Mouse (Mus musculus) liver, adult 2 months (tissue): ENCODE data around the gene Bap1. TPM values are rescaled to one million over a fixed set of nuclear protein-coding genes. Genes with fewer than 3 reads are reported as not detected.
A peak's percentile ranks its signal among the peaks of the same experiment; 100 is the strongest.

Experiments
- DNase-seq: peaks from one replicate; pipeline ENCODE4 v3.0.0-alpha.2; 2011; ENCODE audit warnings: low read depth, low spot score; ENCODE audit errors: extremely low read depth
- H3K27ac ChIP-seq: fragments of 200-500 bp; replicated peaks from 2 replicates; pipeline ENCODE4 v1.5.1; 2012; ENCODE audit warnings: low read depth, mild to moderate bottlenecking, control low read depth, inconsistent platforms, low read length; ENCODE audit not compliant: insufficient read depth
- H3K27me3 ChIP-seq: fragments of 200-500 bp; 2 replicates; pipeline ENCODE4 v1.6.1; 2012; ENCODE audit warnings: mild to moderate bottlenecking, moderate library complexity, low read length, inconsistent platforms; ENCODE audit not compliant: control insufficient read depth, insufficient read depth
- H3K36me3 ChIP-seq: fragments of 200-500 bp; 2 replicates; pipeline ENCODE4 v1.6.1; 2012; ENCODE audit warnings: low read length, inconsistent platforms; ENCODE audit not compliant: control insufficient read depth, insufficient read depth
- H3K4me1 ChIP-seq: fragments of 200-500 bp; 2 replicates; pipeline ENCODE4 v1.6.1; 2011; ENCODE audit warnings: low read length; ENCODE audit not compliant: control insufficient read depth, insufficient read depth
- H3K4me3 ChIP-seq: fragments of 200-500 bp; 2 replicates; pipeline ENCODE4 v1.5.1; 2011; ENCODE audit warnings: low read depth, mild to moderate bottlenecking, control low read depth, low read length, moderate library complexity; ENCODE audit not compliant: insufficient read depth
- H3K79me2 ChIP-seq: fragments of 200-500 bp; 2 replicates; pipeline ENCODE4 v1.6.1; 2012; ENCODE audit warnings: inconsistent platforms, mild to moderate bottlenecking, low read length, moderate library complexity; ENCODE audit not compliant: control insufficient read depth, insufficient read depth
- H3K9ac ChIP-seq: fragments of 200-500 bp; 2 replicates; pipeline ENCODE4 v1.6.1; 2012; ENCODE audit warnings: low read depth, mild to moderate bottlenecking, control low read depth, inconsistent platforms, low read length
- CTCF ChIP-seq: fragments of 200-500 bp; IDR thresholded peaks from 2 replicates; pipeline ENCODE4 v1.5.1; 2011; ENCODE audit warnings: low read depth, low read length, control low read depth
- POLR2A ChIP-seq: fragments of 200-500 bp; IDR thresholded peaks from 2 replicates; pipeline ENCODE4 v1.6.1; 2011; ENCODE audit warnings: low read length, control low read depth; ENCODE audit not compliant: insufficient read depth; ENCODE audit errors: extremely low read depth
- WGBS: fragments of 180-500 bp; shearing (Covaris S2); methylation state at CpG from one replicate; pipeline ENCODE4 v1.1.7; 2018; 5-methylcytosine and 5-hydroxymethylcytosine counted together
- polyA plus RNA-seq: library from polyadenylated mRNA; depleted of rRNA; stranded (reverse); fragments of >200 nt; gene quantifications from 2 replicates; pipeline ENCODE4 v1.2.3, GENCODE M21; 2012
- total RNA-seq: library from RNA; depleted of rRNA; stranded (reverse); fragments of >200 nt; gene quantifications from 2 replicates; pipeline ENCODE4 v1.2.3, GENCODE M21; 2014

Bap1 gene
- total and polyA plus RNA-seq, 2 experiments, result 16.1 to 26.7 TPM

DNA sequence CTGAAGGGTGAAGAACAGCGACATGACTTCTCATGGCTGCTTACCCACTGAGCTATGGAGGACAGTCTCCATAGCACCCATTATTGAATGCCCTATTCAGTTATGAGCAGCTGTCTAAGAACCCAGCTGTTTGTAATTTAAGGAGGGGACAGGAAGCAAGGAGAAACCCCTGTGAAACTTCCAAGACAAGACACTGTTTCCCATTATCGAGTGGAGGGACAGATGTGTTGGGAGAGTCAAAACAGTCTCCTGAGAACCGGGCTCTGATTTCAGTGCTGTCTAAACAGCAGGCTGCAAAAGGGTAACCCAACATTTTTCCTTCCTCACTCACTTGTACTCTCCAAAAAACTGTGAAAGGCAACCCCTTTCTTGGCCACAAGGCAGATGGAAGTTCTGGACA lies 10.7 kb upstream of the Bap1 start:
- Histone ChIP-seq H3K27ac (no peak overlapping the region), H3K27me3 (no peaks in the 10 kb centered on the region), H3K36me3 (peaks cover 4% of the 10 kb centered on the region; the same call in 1 of the 2 replicates), H3K79me2 (no peaks in the 10 kb centered on the region), H3K9ac (no peak overlapping the region), H3K4me3 (no peak overlapping the region), H3K4me1 (no peaks in the 10 kb centered on the region)
- no peak for DNase-seq
- no peak for TF ChIP-seq CTCF
- no peak for TF ChIP-seq POLR2A
- 81% methylated on average over 3 of the region's 3 CpGs for WGBS

DNA sequence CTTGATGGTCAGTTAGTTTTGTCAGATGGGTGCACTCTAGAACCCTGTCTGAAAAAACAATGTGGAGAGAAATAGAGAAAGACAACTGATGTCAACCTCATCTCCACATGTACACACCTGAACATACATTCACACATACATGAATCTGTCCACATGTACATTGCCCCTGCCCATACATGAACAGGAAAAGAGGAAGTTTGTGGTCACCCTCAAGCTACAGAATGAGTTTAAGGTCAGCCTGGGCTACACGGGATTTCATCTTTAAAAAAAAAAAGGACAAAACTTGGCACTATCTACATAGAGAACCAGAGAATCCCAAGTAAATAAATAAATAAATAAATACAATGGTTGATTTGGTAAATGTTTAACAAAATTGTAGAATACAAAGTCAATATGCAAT lies 6.5 kb upstream of the Bap1 start:
- Histone ChIP-seq H3K79me2 (no peaks in the 10 kb centered on the region), H3K4me1 (no peaks in the 10 kb centered on the region), H3K9ac (no peak overlapping the region), H3K27ac (no peak overlapping the region), H3K36me3 (peaks cover 4% of the 10 kb centered on the region; the same call in 1 of the 2 replicates), H3K4me3 (no peak overlapping the region), H3K27me3 (no peaks in the 10 kb centered on the region)
- no peak for TF ChIP-seq POLR2A
- TF ChIP-seq CTCF, result no peak
- 62% methylated on average over 1 of the region's 1 CpGs for WGBS
- DNase-seq, result no peak

DNA sequence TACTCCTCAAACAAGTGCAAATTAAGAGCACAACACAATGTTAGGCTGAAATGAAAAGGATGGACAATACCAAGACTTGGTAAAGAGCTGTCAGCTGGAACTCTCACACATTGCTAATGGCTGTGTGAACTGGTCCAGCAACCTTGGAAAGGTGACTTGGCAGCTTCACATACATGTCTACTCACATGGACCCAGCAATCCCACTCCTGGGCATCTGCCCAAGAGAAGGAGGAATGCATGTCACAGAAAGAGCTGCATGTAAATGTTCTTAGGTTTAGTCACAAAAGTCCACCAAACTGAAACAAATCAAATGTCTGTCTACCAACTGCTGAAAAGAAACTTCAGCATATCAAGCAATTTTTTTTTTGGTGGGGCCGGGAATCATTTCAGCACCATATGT lies 5.3 kb upstream of the Bap1 start:
- Histone ChIP-seq H3K36me3 (0 out of 2 replicates have a peak, but pooled peaks cover 4% of the 10 kb centered on the region), H3K79me2 (no peaks in the 10 kb centered on the region), H3K27ac (no peak overlapping the region), H3K4me1 (no peaks in the 10 kb centered on the region; the same call in 1 of the 2 replicates), H3K4me3 (no peak overlapping the region), H3K9ac (no peak overlapping the region), H3K27me3 (no peaks in the 10 kb centered on the region)
- no peak for DNase-seq
- no peak for TF ChIP-seq CTCF
- TF ChIP-seq POLR2A, result no peak
- 82% methylated on average over 1 of the region's 1 CpGs for WGBS

DNA sequence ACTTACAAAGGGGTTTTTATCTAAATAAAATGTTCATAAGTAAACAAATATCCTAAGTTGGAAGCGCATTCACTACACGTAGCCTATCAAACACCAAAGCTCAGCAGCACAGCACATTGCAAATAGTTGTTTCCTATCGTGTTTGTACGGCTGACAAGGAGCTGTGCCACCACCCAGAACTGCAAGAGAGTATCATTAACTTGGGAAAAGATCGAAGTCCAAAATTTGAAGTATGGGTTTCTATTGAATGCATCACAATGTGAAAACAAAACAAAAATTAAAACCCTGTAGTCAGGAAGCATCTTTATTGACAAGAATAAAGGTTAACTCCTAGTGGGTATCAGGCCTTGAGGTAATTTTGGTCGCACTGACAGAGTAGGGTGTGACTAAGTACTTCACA lies 2.9 kb upstream of the Bap1 start:
- Histone ChIP-seq H3K27me3 (no peaks in the 10 kb centered on the region), H3K27ac (no peak overlapping the region), H3K9ac (no peak overlapping the region), H3K36me3 (peaks cover 5% of the 10 kb centered on the region; the same call in 1 of the 2 replicates), H3K79me2 (peaks cover 5% of the 10 kb centered on the region; the same call in 1 of the 2 replicates), H3K4me1 (peaks cover 3% of the 10 kb centered on the region; the same call in 1 of the 2 replicates), H3K4me3 (no peak overlapping the region)
- 67% methylated on average over 6 of the region's 6 CpGs for WGBS
- no peak for TF ChIP-seq POLR2A
- no peak for TF ChIP-seq CTCF
- no peak for DNase-seq

GRCm38 (mm10) chr14:31250222-31251083 lies 797 bp upstream of the Bap1 start:
- Histone ChIP-seq H3K79me2 (peaks cover 5% of the 10 kb centered on the region; the same call in 1 of the 2 replicates), H3K4me3 (peak overlapping the region; percentile 91), H3K27me3 (no peaks in the 10 kb centered on the region), H3K4me1 (peaks cover 3% of the 10 kb centered on the region; the same call in 1 of the 2 replicates), H3K27ac (peak overlapping the region; percentile 94), H3K9ac (peak overlapping the region; percentile 91), H3K36me3 (peaks cover 14% of the 10 kb centered on the region; the same call in 1 of the 2 replicates)
- DNase-seq, result peak; percentile 55
- TF ChIP-seq POLR2A (no peak), CTCF (no peak)
- WGBS, result 16% methylated on average over 38 of the region's 38 CpGs

- WGBS, result 1% methylated on average over 18 of the region's 18 CpGs
- H3K4me3 ChIP-seq, result peak overlapping the region; percentile 78
- H3K36me3 ChIP-seq, result peaks cover 21% of the 10 kb centered on the region
- DNase-seq, result peak; percentile 25
- TF ChIP-seq POLR2A (no peak), CTCF (no peak)
- H3K27ac ChIP-seq, result peak overlapping the region; percentile 67
- H3K9ac ChIP-seq, result peak overlapping the region; percentile 92
- no peaks in the 10 kb centered on the region for H3K27me3 ChIP-seq
- H3K79me2 ChIP-seq, result peaks cover 5% of the 10 kb centered on the region; the same call in 1 of the 2 replicates
- peaks cover 3% of the 10 kb centered on the region; the same call in 1 of the 2 replicates for H3K4me1 ChIP-seq
Measured at GRCm38 (mm10) chr14:31251626-31252025, 376 bp downstream of the Bap1 start.
